Mouse (Mus musculus): ENCODE data around the gene Scly.

The Scly gene

GRCm38 (mm10) chr1:91299707-91300426 lies 1.7 kb downstream of the Scly start:
- DNase-seq (ENCODE audit: low spot score in 2 of 2): no peak

- DNase-seq (ENCODE audit: low spot score in 2 of 2): no peak
These were observed 3.2 kb downstream of the Scly start for GRCm38 (mm10) chr1:91301206-91301920.

GRCm38 (mm10) chr1:91302021-91302420 lies 3.9 kb downstream of the Scly start:
- DNase-seq (ENCODE audit: low spot score in 2 of 2): no peak

GRCm38 (mm10) chr1:91304621-91305020 lies 6.5 kb downstream of the Scly start:
- DNase-seq (ENCODE audit: low spot score in 2 of 2): no peak

GRCm38 (mm10) chr1:91309366-91310085 lies 11.4 kb downstream of the Scly start:
- no peak for DNase-seq (ENCODE audit: low spot score in 2 of 2)

GRCm38 (mm10) chr1:91312273-91312672 lies 14.1 kb downstream of the Scly start:
- no peak for DNase-seq (ENCODE audit: low spot score in 2 of 2)

- DNase-seq (ENCODE audit: low spot score in 2 of 2): no peak
These were observed 15.1 kb downstream of the Scly start for GRCm38 (mm10) chr1:91313251-91313650.

- DNase-seq (ENCODE audit: low spot score in 2 of 2): no peak
These were observed 19.5 kb downstream of the Scly start for GRCm38 (mm10) chr1:91317656-91318055.

- DNase-seq (ENCODE audit: low spot score in 2 of 2): no peak
These were observed 23.8 kb downstream of the Scly start, which contains the start of gene Espnl for GRCm38 (mm10) chr1:91321760-91322438. Gene Espnl (plus strand): TSS chr1:91322075.

GRCm38 (mm10) chr1:91324646-91325045 lies 26.5 kb downstream of the Scly start:
- no peak for DNase-seq (ENCODE audit: low spot score in 2 of 2)

- DNase-seq (ENCODE audit: low spot score in 2 of 2): no peak
These were observed 27.4 kb downstream of the Scly start for GRCm38 (mm10) chr1:91325488-91326042.

GRCm38 (mm10) chr1:91332102-91332501 lies 34.0 kb downstream of the Scly start:
- peak in 1 of 2 experiments; percentile 20 for DNase-seq (ENCODE audit: low spot score in 2 of 2)

GRCm38 (mm10) chr1:91333582-91333981 lies 35.4 kb downstream of the Scly start:
- no peak for DNase-seq (ENCODE audit: low spot score in 2 of 2)

- no peak for DNase-seq (ENCODE audit: low spot score in 2 of 2)
These were observed 39.2 kb downstream of the Scly start for GRCm38 (mm10) chr1:91337355-91337754.

GRCm38 (mm10) chr1:91344001-91344400 lies 45.9 kb downstream of the Scly start:
- DNase-seq (ENCODE audit: low spot score in 2 of 2): no peak

- no peak for DNase-seq (ENCODE audit: low spot score in 2 of 2)
These were observed 47.0 kb downstream of the Scly start for GRCm38 (mm10) chr1:91344921-91345685.

GRCm38 (mm10) chr1:91346892-91347291 lies 48.8 kb downstream of the Scly start:
- peak; percentile 35 to 73 for DNase-seq (ENCODE audit: low spot score in 2 of 2)

GRCm38 (mm10) chr1:91350841-91351240 lies 52.7 kb downstream of the Scly start, which contains the start of gene Klhl30:
Gene Klhl30 (plus strand): TSS chr1:91351016.
- DNase-seq (ENCODE audit: low spot score in 2 of 2): no peak

GRCm38 (mm10) chr1:91351249-91351648 lies 53.1 kb downstream of the Scly start:
- DNase-seq (ENCODE audit: low spot score in 2 of 2): no peak

GRCm38 (mm10) chr1:91352277-91352676 lies 54.1 kb downstream of the Scly start:
- DNase-seq (ENCODE audit: low spot score in 2 of 2): no peak

- DNase-seq (ENCODE audit: low spot score in 2 of 2): no peak
These were observed 58.0 kb downstream of the Scly start for GRCm38 (mm10) chr1:91356105-91356504.
